Mouse (Mus musculus) hindbrain, embryonic 15.5 days (tissue): ENCODE measurements around the gene Nr5a2. TPM values are rescaled to one million over a fixed set of nuclear protein-coding genes. Genes with fewer than 3 reads are reported as not detected.
"Not testable (repeated sequence)": the region's sequence is repeated elsewhere in the genome, so short reads cannot be mapped to it uniquely, and the experiment has no call there.

ENCODE experiments used
- ATAC-seq: fragments of 200-750 bp; cut with Nextera tagmentation; 2 replicates; pipeline ENCODE4 v1.8.0; 2017; ENCODE audit warnings: low read depth, moderate number of reproducible peaks, moderate TSS enrichment; ENCODE audit not compliant: low FRiP score
- H3K27ac ChIP-seq: fragments of 300-500 bp; sonication (generic); replicated peaks from 2 replicates; pipeline ENCODE4 v1.5.1; 2015; ENCODE audit warnings: mild to moderate bottlenecking, inconsistent platforms
- H3K27me3 ChIP-seq: fragments of 300-500 bp; sonication (generic); 2 replicates; pipeline ENCODE4 v1.6.1; 2015; ENCODE audit warnings: control low read depth, inconsistent platforms
- H3K36me3 ChIP-seq: fragments of 300-500 bp; sonication (generic); 2 replicates; pipeline ENCODE4 v1.6.1; 2015; ENCODE audit warnings: control low read depth, inconsistent platforms
- H3K4me1 ChIP-seq: fragments of 300-500 bp; sonication (generic); replicated peaks from 2 replicates; pipeline ENCODE4 v1.6.1; 2015; ENCODE audit warnings: control low read depth, inconsistent platforms
- H3K4me2 ChIP-seq: fragments of 300-500 bp; sonication (generic); 2 replicates; pipeline ENCODE4 v1.6.1; 2015; ENCODE audit warnings: moderate library complexity, mild to moderate bottlenecking, inconsistent platforms
- H3K4me3 ChIP-seq: fragments of 300-500 bp; sonication (generic); 2 replicates; pipeline ENCODE4 v1.5.1; 2015; ENCODE audit warnings: mild to moderate bottlenecking, inconsistent platforms
- H3K9ac ChIP-seq: fragments of 300-500 bp; sonication (generic); 2 replicates; pipeline ENCODE4 v1.6.1; 2015; ENCODE audit warnings: inconsistent platforms
- H3K9me3 ChIP-seq: fragments of 300-500 bp; sonication (generic); 2 replicates; pipeline ENCODE4 v1.6.1; 2016; ENCODE audit warnings: control low read depth, inconsistent platforms
- WGBS: fragments of 180-500 bp; shearing (Covaris S2); methylation state at CpG from one replicate; pipeline ENCODE4 v1.1.7; 2015; 5-methylcytosine and 5-hydroxymethylcytosine counted together
- polyA plus RNA-seq: library from polyadenylated mRNA; unstranded; fragments of >200 nt; fragmentation: Nextera tagmentation; extraction: Ambion mirVana; gene quantifications from 2 replicates; pipeline ENCODE4 v1.2.1, GENCODE M21; 2015

Nr5a2 gene
- polyA plus RNA-seq, 1 experiment from 2014 or later = 0.70 TPM

- no peaks in the 10 kb centered on the region for H3K36me3 ChIP-seq
- no peak for ATAC-seq
- WGBS = 46% methylated on average over 17 of the region's 17 CpGs
These were observed 163.7 kb downstream of the Nr5a2 start for GRCm38 (mm10) chr1:136796361-136797090.

GRCm38 (mm10) chr1:136792957-136793883, 167.0 kb downstream of the Nr5a2 start:
- not testable (repeated sequence) for H3K4me3 ChIP-seq, H3K9ac ChIP-seq, ATAC-seq, H3K27ac ChIP-seq, H3K4me2 ChIP-seq, H3K36me3 ChIP-seq, H3K9me3 ChIP-seq, H3K4me1 ChIP-seq, H3K27me3 ChIP-seq
- WGBS = 96% methylated on average over 12 of the region's 12 CpGs

More at GRCm38 (mm10) chr1:136796361-136797090, 163.7 kb downstream of the Nr5a2 start:
- Histone ChIP-seq H3K27me3 (no peaks in the 10 kb centered on the region), H3K9ac (no peak overlapping the region), H3K4me1 (no peaks in the 10 kb centered on the region), H3K4me2 (no peak overlapping the region), H3K27ac (no peak overlapping the region), H3K9me3 (no peaks in the 10 kb centered on the region), H3K4me3 (no peak overlapping the region)
